In genomic region chr8:119888012-119888411, GRCm38 (mm10) we compare ENCODE assay signal across 28 mouse cellular contexts. TPM values are rescaled to one million over a fixed set of nuclear protein-coding genes. Genes with fewer than 3 reads are reported as not detected.
A peak's percentile ranks its signal among the peaks of the same experiment; 100 is the strongest.
DNase-seq lines count a peak whose midpoint lies in the region; ATAC-seq and TF ChIP-seq lines count a peak whose summit lies in the region.
"Had no signal": no experiment of that assay in that cellular context is flagged by ENCODE, and none has a peak within 500 bp of the region (broad histone marks: within the 10 kb centered on the region; RNA-seq: fewer than 3 reads in every experiment).

No protein-coding gene starts in this region.

- no peak for TF ChIP-seq CTCF in hindbrain, postnatal 0 days (IDR thresholded peaks at IDR 0.05; ENCODE audit: low read depth)

- H3K4me1 ChIP-seq in hindbrain, embryonic 10.5 days (replicated peaks): peaks cover 20% of the 10 kb centered on the region
- H3K4me1 ChIP-seq in hindbrain, embryonic 16.5 days (ENCODE audit: control insufficient read depth, insufficient read depth, low read depth, low read length): no peaks in the 10 kb centered on the region; the same call in 1 of the 2 replicates
- peaks cover 11% of the 10 kb centered on the region for H3K4me1 ChIP-seq in midbrain, embryonic 12.5 days
- peaks cover 20% of the 10 kb centered on the region for H3K4me1 ChIP-seq in midbrain, embryonic 10.5 days
- no peaks in the 10 kb centered on the region for H3K4me1 ChIP-seq in hindbrain, postnatal 0 days (ENCODE audit: insufficient read depth, low read length)

- no peak overlapping the region for H3K4me3 ChIP-seq in hindbrain, embryonic 10.5 days
- H3K4me3 ChIP-seq in hindbrain, embryonic 16.5 days (ENCODE audit: low read length): no peak overlapping the region
- H3K4me3 ChIP-seq in midbrain, embryonic 12.5 days: no peak overlapping the region
- no peak overlapping the region for H3K4me3 ChIP-seq in midbrain, embryonic 10.5 days
- no peak overlapping the region for H3K4me3 ChIP-seq in hindbrain, postnatal 0 days (ENCODE audit: low read length)
- H3K4me3 ChIP-seq: embryonic facial prominence, embryonic 12.5 days; heart, embryonic 13.5 days; kidney, embryonic 15.5 days; layer of hippocampus, adult 2 months; limb, embryonic 10.5 days; limb, embryonic 15.5 days; liver, embryonic 13.5 days; megakaryocyte, embryonic 14.5 days had no signal

- DNase-seq in embryo, embryonic 11 days: peak; percentile 37
- no peak for DNase-seq in embryo, embryonic 9.5 days (ENCODE audit: extremely low spot score)
- DNase-seq in hindbrain, embryonic 10.5 days (ENCODE audit: low spot score): no peak
- DNase-seq in midbrain, embryonic 10.5 days (ENCODE audit: low spot score): no peak
- peak; percentile 49 for DNase-seq in hindbrain, postnatal 0 days (ENCODE audit: low spot score)
- DNase-seq in natural killer cell, adult 2 months (ENCODE audit: low spot score in 2 of 2): no peak
- DNase-seq: adrenal gland, adult 8-10 months; cerebellum, adult 8-10 months; cerebellum, postnatal 25 days; heart, postnatal 10 days; kidney, adult 18-20 months; kidney, postnatal 36 days; liver, embryonic 13.5 days; lung, adult 18-20 months; lung, postnatal 4 days; retina, postnatal 1 day; right cerebral cortex, postnatal 14 days had no signal

- no peaks in the 10 kb centered on the region for H3K9me3 ChIP-seq in hindbrain, embryonic 10.5 days
- no peaks in the 10 kb centered on the region for H3K9me3 ChIP-seq in hindbrain, embryonic 16.5 days (ENCODE audit: control insufficient read depth, low read length)
- H3K9me3 ChIP-seq in midbrain, embryonic 12.5 days: no peaks in the 10 kb centered on the region
- no peaks in the 10 kb centered on the region for H3K9me3 ChIP-seq in midbrain, embryonic 10.5 days (replicated peaks)
- no peaks in the 10 kb centered on the region for H3K9me3 ChIP-seq in hindbrain, postnatal 0 days (ENCODE audit: low read length)
- H3K9me3 ChIP-seq: embryonic facial prominence, embryonic 12.5 days; heart, embryonic 13.5 days; kidney, embryonic 15.5 days; limb, embryonic 10.5 days; limb, embryonic 15.5 days; liver, embryonic 13.5 days; megakaryocyte, embryonic 14.5 days had no signal

- ATAC-seq in hindbrain, embryonic 16.5 days: no peak
- peak; percentile 60; the same call in 1 of the 2 replicates for ATAC-seq in midbrain, embryonic 12.5 days (ENCODE audit: low FRiP score, low read depth)
- no peak for ATAC-seq in hindbrain, postnatal 0 days
- ATAC-seq: lung, postnatal 0 days had no signal

- no peak overlapping the region for H3K9ac ChIP-seq in hindbrain, embryonic 16.5 days (ENCODE audit: low read depth, low read length)
- H3K9ac ChIP-seq in midbrain, embryonic 12.5 days (replicated peaks): no peak overlapping the region
- H3K9ac ChIP-seq in hindbrain, postnatal 0 days (replicated peaks; ENCODE audit: low read length): no peak overlapping the region
- H3K9ac ChIP-seq: embryonic facial prominence, embryonic 12.5 days; heart, embryonic 13.5 days; kidney, embryonic 15.5 days; limb, embryonic 15.5 days; liver, embryonic 13.5 days had no signal

- no peak overlapping the region for H3K4me2 ChIP-seq in hindbrain, embryonic 16.5 days (ENCODE audit: low read length)
- H3K4me2 ChIP-seq in midbrain, embryonic 12.5 days (replicated peaks): no peak overlapping the region
- no peak overlapping the region for H3K4me2 ChIP-seq in hindbrain, postnatal 0 days (ENCODE audit: low read depth, low read length)
- H3K4me2 ChIP-seq: embryonic facial prominence, embryonic 12.5 days; heart, embryonic 13.5 days; kidney, embryonic 15.5 days; limb, embryonic 15.5 days; liver, embryonic 13.5 days had no signal

- no peaks in the 10 kb centered on the region for H3K27me3 ChIP-seq in hindbrain, embryonic 10.5 days (ENCODE audit: insufficient read depth, poor library complexity, severe bottlenecking)
- no peaks in the 10 kb centered on the region for H3K27me3 ChIP-seq in hindbrain, embryonic 16.5 days (replicated peaks; ENCODE audit: control insufficient read depth, insufficient read depth, low read length)
- no peaks in the 10 kb centered on the region for H3K27me3 ChIP-seq in midbrain, embryonic 12.5 days
- H3K27me3 ChIP-seq in midbrain, embryonic 10.5 days (ENCODE audit: low read depth, poor library complexity, severe bottlenecking): no peaks in the 10 kb centered on the region
- no peaks in the 10 kb centered on the region for H3K27me3 ChIP-seq in hindbrain, postnatal 0 days (ENCODE audit: insufficient read depth, low read length)
- H3K27me3 ChIP-seq: embryonic facial prominence, embryonic 12.5 days; heart, embryonic 13.5 days; kidney, embryonic 15.5 days; limb, embryonic 15.5 days; liver, embryonic 13.5 days had no signal

- H3K27ac ChIP-seq in hindbrain, embryonic 10.5 days: 0 out of 2 replicates have a peak overlapping the region, but pooled peaks have one; percentile 16
- H3K27ac ChIP-seq in hindbrain, embryonic 16.5 days (ENCODE audit: low read depth, low read length): no peak overlapping the region
- H3K27ac ChIP-seq in midbrain, embryonic 12.5 days (replicated peaks): no peak overlapping the region
- no peak overlapping the region for H3K27ac ChIP-seq in midbrain, embryonic 10.5 days (replicated peaks)
- no peak overlapping the region for H3K27ac ChIP-seq in hindbrain, postnatal 0 days
- H3K27ac ChIP-seq: embryonic facial prominence, embryonic 12.5 days; heart, embryonic 13.5 days; kidney, embryonic 15.5 days; layer of hippocampus, adult 2 months; limb, embryonic 10.5 days; limb, embryonic 15.5 days; liver, embryonic 13.5 days had no signal

- WGBS in hindbrain, embryonic 10.5 days: 60% methylated on average over 4 of the region's 4 CpGs
- WGBS in hindbrain, embryonic 16.5 days: 48% methylated on average over 4 of the region's 4 CpGs
- WGBS in midbrain, embryonic 12.5 days: 48% methylated on average over 4 of the region's 4 CpGs
- 61% methylated on average over 4 of the region's 4 CpGs for WGBS in midbrain, embryonic 10.5 days
- WGBS in hindbrain, postnatal 0 days: 50% methylated on average over 4 of the region's 4 CpGs

- H3K36me3 ChIP-seq in hindbrain, embryonic 10.5 days: no peaks in the 10 kb centered on the region
- H3K36me3 ChIP-seq in hindbrain, embryonic 16.5 days (ENCODE audit: control insufficient read depth, insufficient read depth, low read length): no peaks in the 10 kb centered on the region
- H3K36me3 ChIP-seq in midbrain, embryonic 12.5 days: no peaks in the 10 kb centered on the region
- H3K36me3 ChIP-seq in midbrain, embryonic 10.5 days: no peaks in the 10 kb centered on the region
- H3K36me3 ChIP-seq in hindbrain, postnatal 0 days (ENCODE audit: insufficient read depth, low read length): no peaks in the 10 kb centered on the region
- H3K36me3 ChIP-seq: embryonic facial prominence, embryonic 12.5 days; heart, embryonic 13.5 days; kidney, embryonic 15.5 days; limb, embryonic 10.5 days; limb, embryonic 15.5 days; liver, embryonic 13.5 days had no signal

RNA-seq across cellular contexts. Expression of gene Usp10, which starts 22.1 kb away (rescaled TPM):
- polyA plus RNA-seq in hindbrain, embryonic 10.5 days (2016; fragmentation: Nextera tagmentation; extraction: Ambion mirVana): 182 and 219 TPM in 2 replicates
- polyA plus RNA-seq in hindbrain, embryonic 16.5 days (2015; fragmentation: Nextera tagmentation; extraction: Ambion mirVana): 120 and 152 TPM in 2 replicates
- 147 and 149 TPM in 2 replicates for polyA plus RNA-seq in midbrain, embryonic 12.5 days (2016; fragmentation: Nextera tagmentation; extraction: Ambion mirVana)
- 220 and 227 TPM in 2 replicates for polyA plus RNA-seq in midbrain, embryonic 10.5 days (2016; fragmentation: Nextera tagmentation; extraction: Ambion mirVana)
- 88.5 and 91.1 TPM in 2 replicates for total RNA-seq in hindbrain, postnatal 0 days (2014; rRNA removed)
- polyA plus RNA-seq in hindbrain, postnatal 0 days (2015; fragmentation: Nextera tagmentation; extraction: Ambion mirVana): 89.0 and 94.2 TPM in 2 replicates

RNA-seq across cellular contexts. Expression of gene Gm20388, which starts 22.6 kb away (rescaled TPM):
- 1.7 and 3.2 TPM in 2 replicates for polyA plus RNA-seq in hindbrain, embryonic 10.5 days (2016; fragmentation: Nextera tagmentation; extraction: Ambion mirVana)
- polyA plus RNA-seq in hindbrain, embryonic 16.5 days (2015; fragmentation: Nextera tagmentation; extraction: Ambion mirVana): 9.8 and 12.4 TPM in 2 replicates
- polyA plus RNA-seq in midbrain, embryonic 12.5 days (2016; fragmentation: Nextera tagmentation; extraction: Ambion mirVana): 1.2 TPM in 1 of 2 replicates, not detected in the other
- 7.1 and 7.3 TPM in 2 replicates for polyA plus RNA-seq in midbrain, embryonic 10.5 days (2016; fragmentation: Nextera tagmentation; extraction: Ambion mirVana)
- total RNA-seq in hindbrain, postnatal 0 days (2014; rRNA removed): 58.0 and 71.3 TPM in 2 replicates
- polyA plus RNA-seq in hindbrain, postnatal 0 days (2015; fragmentation: Nextera tagmentation; extraction: Ambion mirVana): not detected in 2 replicates
- polyA plus RNA-seq: embryonic facial prominence, embryonic 12.5 days; heart, embryonic 13.5 days; liver, embryonic 13.5 days; lung, postnatal 0 days; thymus, postnatal 0 days had no signal

RNA-seq across cellular contexts. Expression of gene Klhl36, which starts 25.9 kb away (rescaled TPM):
- 10.7 and 11.9 TPM in 2 replicates for polyA plus RNA-seq in hindbrain, embryonic 10.5 days (2016; fragmentation: Nextera tagmentation; extraction: Ambion mirVana)
- polyA plus RNA-seq in hindbrain, embryonic 16.5 days (2015; fragmentation: Nextera tagmentation; extraction: Ambion mirVana): 20.3 and 20.5 TPM in 2 replicates
- polyA plus RNA-seq in midbrain, embryonic 12.5 days (2016; fragmentation: Nextera tagmentation; extraction: Ambion mirVana): 13.1 and 14.7 TPM in 2 replicates
- 12.8 and 13.0 TPM in 2 replicates for polyA plus RNA-seq in midbrain, embryonic 10.5 days (2016; fragmentation: Nextera tagmentation; extraction: Ambion mirVana)
- 36.6 and 37.3 TPM in 2 replicates for total RNA-seq in hindbrain, postnatal 0 days (2014; rRNA removed)
- polyA plus RNA-seq in hindbrain, postnatal 0 days (2015; fragmentation: Nextera tagmentation; extraction: Ambion mirVana): 20.6 and 22.0 TPM in 2 replicates

RNA-seq across cellular contexts. Expression of gene Cotl1, which starts 47.7 kb away (rescaled TPM):
- polyA plus RNA-seq in hindbrain, embryonic 10.5 days (2016; fragmentation: Nextera tagmentation; extraction: Ambion mirVana): 273 and 545 TPM in 2 replicates
- polyA plus RNA-seq in hindbrain, embryonic 16.5 days (2015; fragmentation: Nextera tagmentation; extraction: Ambion mirVana): 112 and 127 TPM in 2 replicates
- 93.4 and 131 TPM in 2 replicates for polyA plus RNA-seq in midbrain, embryonic 12.5 days (2016; fragmentation: Nextera tagmentation; extraction: Ambion mirVana)
- 150 and 197 TPM in 2 replicates for polyA plus RNA-seq in midbrain, embryonic 10.5 days (2016; fragmentation: Nextera tagmentation; extraction: Ambion mirVana)
- 263 and 269 TPM in 2 replicates for total RNA-seq in hindbrain, postnatal 0 days (2014; rRNA removed)
- polyA plus RNA-seq in hindbrain, postnatal 0 days (2015; fragmentation: Nextera tagmentation; extraction: Ambion mirVana): 85.4 and 87.8 TPM in 2 replicates

Comparison
In these comparisons a context has a peak if more than half of its experiments do, and no peak if none do; other contexts are left out.
1. DNase-seq: peak in embryo, embryonic 11 days (single experiment) and hindbrain, postnatal 0 days (single experiment); none in embryo, embryonic 9.5 days (single experiment), hindbrain, embryonic 10.5 days (single experiment), midbrain, embryonic 10.5 days (single experiment) and natural killer cell, adult 2 months (0 of 2).